Mouse (Mus musculus) heart, embryonic 11.5 days (tissue): ENCODE data around the gene 3110009E18Rik. TPM values are rescaled to one million over a fixed set of nuclear protein-coding genes. Genes with fewer than 3 reads are reported as not detected.
A peak's percentile ranks its signal among the peaks of the same experiment; 100 is the strongest.

Source experiments
- ATAC-seq: fragments of 200-750 bp; cut with Nextera tagmentation; replicated peaks from 2 replicates; pipeline ENCODE4 v1.8.0; 2017; ENCODE audit warnings: moderate library complexity; ENCODE audit not compliant: insufficient number of reproducible peaks, low FRiP score, low TSS enrichment
- H3K27ac ChIP-seq: fragments of 300-500 bp; sonication (generic); 2 replicates; pipeline ENCODE4 v1.5.1; 2014; ENCODE audit warnings: mild to moderate bottlenecking, low read depth, low read length
- H3K27me3 ChIP-seq: fragments of 300-500 bp; sonication (generic); 2 replicates; pipeline ENCODE4 v1.6.1; 2014; ENCODE audit warnings: mild to moderate bottlenecking, low read length, mixed read lengths; ENCODE audit not compliant: control insufficient read depth, insufficient read depth
- H3K36me3 ChIP-seq: fragments of 300-500 bp; sonication (generic); 2 replicates; pipeline ENCODE4 v1.6.1; 2014; ENCODE audit warnings: mild to moderate bottlenecking, low read length, moderate library complexity, mixed read lengths; ENCODE audit not compliant: control insufficient read depth, insufficient read depth
- H3K4me1 ChIP-seq: fragments of 300-500 bp; sonication (generic); 2 replicates; pipeline ENCODE4 v1.6.1; 2014; ENCODE audit warnings: low read length; ENCODE audit not compliant: control insufficient read depth, insufficient read depth
- H3K4me2 ChIP-seq: fragments of 300-500 bp; sonication (generic); 2 replicates; pipeline ENCODE4 v1.6.1; 2014; ENCODE audit warnings: mild to moderate bottlenecking, moderate library complexity
- H3K4me3 ChIP-seq: fragments of 300-500 bp; sonication (generic); 2 replicates; pipeline ENCODE4 v1.5.1; 2014; ENCODE audit warnings: low read depth, low read length
- H3K9ac ChIP-seq: fragments of 300-500 bp; sonication (generic); 2 replicates; pipeline ENCODE4 v1.6.1; 2014; ENCODE audit warnings: mild to moderate bottlenecking, low read depth, low read length, moderate library complexity
- H3K9me3 ChIP-seq: fragments of 300-500 bp; sonication (generic); replicated peaks from 2 replicates; pipeline ENCODE4 v1.6.1; 2016; ENCODE audit warnings: low read length; ENCODE audit not compliant: control insufficient read depth
- WGBS: fragments of 180-500 bp; shearing (Covaris S2); extraction: QIAGEN DNeasy Blood & Tissue Kit; methylation state at CpG from one replicate; pipeline ENCODE4 v1.1.7; 2014; ENCODE audit not compliant: insufficient replicate concordance; 5-methylcytosine and 5-hydroxymethylcytosine counted together
- polyA plus RNA-seq: library from polyadenylated mRNA; unstranded; fragments of >200 nt; fragmentation: Nextera tagmentation; extraction: Ambion mirVana; gene quantifications from 2 replicates; pipeline ENCODE4 v1.2.1, GENCODE M21; 2014

3110009E18Rik gene
- polyA plus RNA-seq, 1 experiment from 2014 or later: 13.1 TPM

GRCm38 (mm10) chr1:120231334-120231733, 110.3 kb downstream of the 3110009E18Rik start:
- H3K4me1 ChIP-seq: no peaks in the 10 kb centered on the region
- H3K27ac ChIP-seq: no peak overlapping the region
- no peaks in the 10 kb centered on the region for H3K9me3 ChIP-seq
- no peak overlapping the region for H3K4me2 ChIP-seq
- ATAC-seq: peak; percentile 60; the same call in 1 of the 2 replicates
- no peak overlapping the region for H3K4me3 ChIP-seq
- H3K27me3 ChIP-seq: no peaks in the 10 kb centered on the region
- H3K36me3 ChIP-seq: no peaks in the 10 kb centered on the region
- no peak overlapping the region for H3K9ac ChIP-seq
- 8% methylated on average over 6 of the region's 6 CpGs for WGBS

DNA sequence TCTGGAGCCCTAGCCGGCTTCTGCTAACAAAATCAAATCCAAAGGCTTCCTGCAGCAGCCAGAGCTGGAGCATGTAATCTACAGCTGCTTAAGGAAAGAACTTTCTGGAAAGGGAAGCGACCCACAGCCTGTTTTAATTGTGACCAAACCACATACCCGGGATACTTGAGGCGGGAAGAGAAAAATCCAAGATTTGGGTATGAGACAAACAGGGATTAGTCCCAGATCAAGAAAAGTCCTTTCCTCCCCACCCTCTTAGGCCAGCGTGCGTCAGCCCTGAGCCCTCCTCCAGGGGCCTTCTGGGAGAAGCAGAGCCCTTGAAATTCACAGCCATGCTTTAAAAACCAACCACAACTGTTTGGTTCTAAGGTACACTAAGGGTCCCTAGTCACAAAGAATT, 111.2 kb downstream of the 3110009E18Rik start:
- H3K4me1 ChIP-seq: no peaks in the 10 kb centered on the region
- ATAC-seq: no peak
- WGBS: 81% methylated on average over 6 of the region's 6 CpGs

GRCm38 (mm10) chr1:120235631-120236215, 114.7 kb downstream of the 3110009E18Rik start:
- no peaks in the 10 kb centered on the region for H3K4me1 ChIP-seq
- no peak for ATAC-seq
- no peak overlapping the region for H3K27ac ChIP-seq
- H3K9me3 ChIP-seq: no peaks in the 10 kb centered on the region
- no peaks in the 10 kb centered on the region for H3K27me3 ChIP-seq
- 86% methylated on average over 6 of the region's 6 CpGs for WGBS
- no peaks in the 10 kb centered on the region for H3K36me3 ChIP-seq
- no peak overlapping the region for H3K4me3 ChIP-seq
- H3K9ac ChIP-seq: no peak overlapping the region
- H3K4me2 ChIP-seq: no peak overlapping the region

More for the DNA sequence above, 111.2 kb downstream of the 3110009E18Rik start:
- Histone ChIP-seq H3K9me3 (no peaks in the 10 kb centered on the region), H3K27me3 (no peaks in the 10 kb centered on the region), H3K36me3 (no peaks in the 10 kb centered on the region), H3K4me2 (no peak overlapping the region), H3K27ac (no peak overlapping the region), H3K4me3 (no peak overlapping the region), H3K9ac (no peak overlapping the region)

- Histone ChIP-seq H3K4me3 (no peak overlapping the region), H3K9ac (no peak overlapping the region), H3K27me3 (no peaks in the 10 kb centered on the region), H3K4me2 (no peak overlapping the region), H3K27ac (no peak overlapping the region), H3K9me3 (no peaks in the 10 kb centered on the region), H3K4me1 (no peaks in the 10 kb centered on the region), H3K36me3 (no peaks in the 10 kb centered on the region)
- 83% methylated on average over 14 of the region's 14 CpGs for WGBS
- no peak for ATAC-seq
Observed at GRCm38 (mm10) chr1:120236424-120236823, 115.4 kb downstream of the 3110009E18Rik start.

DNA sequence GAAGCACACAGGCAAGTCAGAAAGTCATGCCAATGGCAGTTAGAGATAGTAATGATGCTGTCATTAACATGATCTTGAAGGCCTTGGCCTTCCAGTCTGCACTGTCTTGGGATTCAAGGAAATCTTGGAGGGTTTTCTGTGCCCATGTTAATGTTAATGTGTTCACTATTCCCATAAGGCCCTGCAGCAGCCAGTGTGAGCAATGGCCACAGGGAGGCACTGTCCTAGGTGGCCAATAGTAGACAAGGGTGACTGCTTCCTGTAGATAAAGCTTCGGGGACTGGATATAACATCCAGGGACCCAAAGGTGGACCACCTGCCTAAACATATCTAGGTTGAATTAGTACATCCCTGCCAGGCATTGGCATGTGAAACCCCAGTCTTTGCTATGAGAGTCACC, 116.1 kb downstream of the 3110009E18Rik start:
- H3K9ac ChIP-seq: no peak overlapping the region
- 61% methylated on average over 1 of the region's 1 CpGs for WGBS
- H3K4me1 ChIP-seq: no peaks in the 10 kb centered on the region
- no peak for ATAC-seq
- H3K36me3 ChIP-seq: no peaks in the 10 kb centered on the region
- no peaks in the 10 kb centered on the region for H3K27me3 ChIP-seq
- H3K4me3 ChIP-seq: no peak overlapping the region
- no peak overlapping the region for H3K4me2 ChIP-seq
- no peak overlapping the region for H3K27ac ChIP-seq
- no peaks in the 10 kb centered on the region for H3K9me3 ChIP-seq

Other genes starting within 250 kb of the 3110009E18Rik start
- gene Tmem177, start 208.0 kb upstream of the 3110009E18Rik start, polyA plus RNA-seq: 6.3 and 6.4 TPM in 2 replicates
- gene Cfap221, start 124.0 kb upstream of the 3110009E18Rik start, polyA plus RNA-seq: 0.17 TPM in 1 of 2 replicates, not detected in the other
- 0.15 TPM in 1 of 2 replicates, not detected in the other for gene Sctr, start 114.3 kb upstream of the 3110009E18Rik start, polyA plus RNA-seq
- 19.1 and 19.6 TPM in 2 replicates for gene Tmem37, start 47.1 kb upstream of the 3110009E18Rik start, polyA plus RNA-seq
- 639 and 662 TPM in 2 replicates for gene Dbi, start 109 bp upstream of the 3110009E18Rik start, polyA plus RNA-seq
- gene Steap3, start 151.5 kb downstream of the 3110009E18Rik start, polyA plus RNA-seq: 14.7 and 18.6 TPM in 2 replicates
- not detected in 2 replicates for gene C1ql2, start 219.4 kb downstream of the 3110009E18Rik start, polyA plus RNA-seq